Mouse (Mus musculus) forebrain, postnatal 0 days (tissue): ENCODE data around the gene Scyl1. TPM values are rescaled to one million over a fixed set of nuclear protein-coding genes. Genes with fewer than 3 reads are reported as not detected.

Source experiments
- ATAC-seq: fragments of 200-750 bp; cut with Nextera tagmentation; 2 replicates; pipeline ENCODE4 v1.8.0; 2017; ENCODE audit warnings: mild to moderate bottlenecking, moderate library complexity
- DNase-seq: peaks from one replicate; pipeline ENCODE4 v3.0.0-alpha.2; 2015
- H3K27ac ChIP-seq: fragments of 300-500 bp; sonication (generic); 2 replicates; pipeline ENCODE4 v1.5.1; 2014; ENCODE audit warnings: low read depth, mild to moderate bottlenecking, antibody characterized with exemption, low read length, moderate library complexity, mixed read lengths
- H3K27me3 ChIP-seq: fragments of 300-500 bp; sonication (generic); 2 replicates; pipeline ENCODE4 v1.6.1; 2014; ENCODE audit warnings: mild to moderate bottlenecking, low read length, mixed read lengths; ENCODE audit not compliant: insufficient read depth
- H3K36me3 ChIP-seq: fragments of 300-500 bp; sonication (generic); 2 replicates; pipeline ENCODE4 v1.6.1; 2014; ENCODE audit warnings: mild to moderate bottlenecking, moderate library complexity; ENCODE audit not compliant: insufficient read depth
- H3K4me1 ChIP-seq: fragments of 300-500 bp; sonication (generic); 2 replicates; pipeline ENCODE4 v1.6.1; 2014; ENCODE audit warnings: antibody characterized with exemption; ENCODE audit not compliant: insufficient read depth
- H3K4me2 ChIP-seq: fragments of 300-500 bp; sonication (generic); 2 replicates; pipeline ENCODE4 v1.6.1; 2014; ENCODE audit warnings: low read depth, mild to moderate bottlenecking, moderate library complexity
- H3K4me3 ChIP-seq: fragments of 300-500 bp; sonication (generic); 2 replicates; pipeline ENCODE4 v1.5.1; 2014; ENCODE audit warnings: low read depth, low read length, mixed read lengths
- H3K9ac ChIP-seq: fragments of 300-500 bp; sonication (generic); 2 replicates; pipeline ENCODE4 v1.6.1; 2014; ENCODE audit warnings: mild to moderate bottlenecking
- H3K9me3 ChIP-seq: fragments of 300-500 bp; sonication (generic); 2 replicates; pipeline ENCODE4 v1.6.1; 2016; ENCODE audit warnings: low read length
- CTCF ChIP-seq: sonication (generic); IDR thresholded peaks from 2 replicates; pipeline ENCODE4 v1.5.1; 2016; ENCODE audit warnings: antibody characterized with exemption, control low read depth, low read depth
- WGBS: fragments of 180-500 bp; shearing (Covaris S2); extraction: QIAGEN DNeasy Blood & Tissue Kit; methylation state at CpG from one replicate; pipeline ENCODE4 v1.1.7; 2014; 5-methylcytosine and 5-hydroxymethylcytosine counted together
- polyA plus RNA-seq: library from polyadenylated mRNA; unstranded; fragments of >200 nt; fragmentation: Nextera tagmentation; extraction: Ambion mirVana; gene quantifications from 2 replicates; pipeline ENCODE4 v1.2.1, GENCODE M21; 2015
- total RNA-seq: library from RNA; depleted of rRNA; stranded (reverse); fragments of >200 nt; gene quantifications from 2 replicates; pipeline ENCODE4 v1.2.3, GENCODE M21; 2014

Gene Scyl1
- total and polyA plus RNA-seq, 2 experiments from 2014 or later: 68.8 to 98.1 TPM

- H3K9ac ChIP-seq: no peak overlapping the region
- no peaks in the 10 kb centered on the region for H3K9me3 ChIP-seq
- no peaks in the 10 kb centered on the region for H3K27me3 ChIP-seq
- ATAC-seq: no peak
- H3K4me2 ChIP-seq: 0 out of 2 replicates have a peak overlapping the region, but pooled peaks have one; percentile 99
- DNase-seq: no peak
- H3K4me1 ChIP-seq: peaks cover 20% of the 10 kb centered on the region
- H3K36me3 ChIP-seq: peaks cover 44% of the 10 kb centered on the region
- no peak for TF ChIP-seq CTCF
- H3K4me3 ChIP-seq: no peak overlapping the region
- H3K27ac ChIP-seq: no peak overlapping the region
- 81% methylated on average over 7 of the region's 7 CpGs for WGBS
Observed at GRCm38 (mm10) chr19:5724549-5724941, 46.7 kb downstream of the Scyl1 start.

GRCm38 (mm10) chr19:5723934-5724548 lies 47.2 kb downstream of the Scyl1 start:
- WGBS: 75% methylated on average over 4 of the region's 4 CpGs
- ATAC-seq: no peak
- no peak overlapping the region for H3K4me2 ChIP-seq

GRCm38 (mm10) chr19:5722848-5723425 lies 48.3 kb downstream of the Scyl1 start:
- no peak overlapping the region for H3K27ac ChIP-seq
- no peaks in the 10 kb centered on the region for H3K9me3 ChIP-seq
- H3K4me3 ChIP-seq: no peak overlapping the region
- no peak for TF ChIP-seq CTCF
- ATAC-seq (no peak), DNase-seq (no peak)
- H3K4me2 ChIP-seq: no peak overlapping the region
- no peaks in the 10 kb centered on the region for H3K27me3 ChIP-seq
- no peak overlapping the region for H3K9ac ChIP-seq
- peaks cover 20% of the 10 kb centered on the region for H3K4me1 ChIP-seq
- H3K36me3 ChIP-seq: peaks cover 55% of the 10 kb centered on the region
- WGBS: 92% methylated on average over 7 of the region's 7 CpGs

More at GRCm38 (mm10) chr19:5723934-5724548, 47.2 kb downstream of the Scyl1 start:
- Histone ChIP-seq H3K9me3 (no peaks in the 10 kb centered on the region), H3K4me1 (peaks cover 20% of the 10 kb centered on the region), H3K4me3 (no peak overlapping the region), H3K9ac (no peak overlapping the region), H3K36me3 (peaks cover 49% of the 10 kb centered on the region), H3K27me3 (no peaks in the 10 kb centered on the region), H3K27ac (no peak overlapping the region)
- DNase-seq: no peak
- no peak for TF ChIP-seq CTCF

GRCm38 (mm10) chr19:5721233-5721632 lies 50.0 kb downstream of the Scyl1 start:
- no peak for ATAC-seq
- Histone ChIP-seq H3K9ac (no peak overlapping the region), H3K9me3 (no peaks in the 10 kb centered on the region), H3K4me2 (no peak overlapping the region), H3K27me3 (no peaks in the 10 kb centered on the region), H3K36me3 (peaks cover 62% of the 10 kb centered on the region), H3K4me3 (no peak overlapping the region), H3K27ac (no peak overlapping the region), H3K4me1 (peaks cover 10% of the 10 kb centered on the region)
- no peak for TF ChIP-seq CTCF
- DNase-seq: no peak
- WGBS: 93% methylated on average over 6 of the region's 6 CpGs

- no peak for DNase-seq
- H3K27me3 ChIP-seq: no peaks in the 10 kb centered on the region
- H3K4me2 ChIP-seq: peak overlapping the region; percentile 57; the same call in 1 of the 2 replicates
- TF ChIP-seq CTCF: no peak
- no peak overlapping the region for H3K4me3 ChIP-seq
- peaks cover 9% of the 10 kb centered on the region for H3K4me1 ChIP-seq
- H3K36me3 ChIP-seq: peaks cover 47% of the 10 kb centered on the region
- no peak for ATAC-seq
- no peaks in the 10 kb centered on the region for H3K9me3 ChIP-seq
- WGBS: 50% methylated on average over 10 of the region's 10 CpGs
- H3K27ac ChIP-seq: peak overlapping the region; percentile 45; the same call in 1 of the 2 replicates
- H3K9ac ChIP-seq: no peak overlapping the region
Observed at GRCm38 (mm10) chr19:5716955-5717354, 54.3 kb downstream of the Scyl1 start.

- peaks cover 9% of the 10 kb centered on the region for H3K4me1 ChIP-seq
- H3K27ac ChIP-seq: peak overlapping the region; percentile 67
- H3K9me3 ChIP-seq: no peaks in the 10 kb centered on the region
- peak; percentile 59 for TF ChIP-seq CTCF
- WGBS: 19% methylated on average over 43 of the region's 43 CpGs
- no peaks in the 10 kb centered on the region for H3K27me3 ChIP-seq
- peak overlapping the region; percentile 61 for H3K9ac ChIP-seq
- H3K4me3 ChIP-seq: peak overlapping the region; percentile 40
- H3K36me3 ChIP-seq: peaks cover 47% of the 10 kb centered on the region
- DNase-seq (peak; percentile 75), ATAC-seq (peak; percentile 92)
- H3K4me2 ChIP-seq: peak overlapping the region; percentile 57
Observed at GRCm38 (mm10) chr19:5715793-5716688, 55.2 kb downstream of the Scyl1 start.
